ENCODE assay signal across 8 mouse cellular contexts in genomic region chr10:81140005-81140404, GRCm38 (mm10). TPM values are rescaled to one million over a fixed set of nuclear protein-coding genes. Genes with fewer than 3 reads are reported as not detected.
A peak's percentile ranks its signal among the peaks of the same experiment; 100 is the strongest.
DNase-seq lines count a peak whose midpoint lies in the region; ATAC-seq and TF ChIP-seq lines count a peak whose summit lies in the region.

No protein-coding gene starts in this region.

- peaks cover 16% of the 10 kb centered on the region for H3K36me3 ChIP-seq in midbrain, embryonic 11.5 days (ENCODE audit: control insufficient read depth, insufficient read depth, low read length)
- H3K36me3 ChIP-seq in midbrain, embryonic 16.5 days (ENCODE audit: control insufficient read depth, insufficient read depth, low read length) = peaks cover 13% of the 10 kb centered on the region
- peaks cover 17% of the 10 kb centered on the region for H3K36me3 ChIP-seq in intestine, embryonic 15.5 days
- H3K36me3 ChIP-seq in stomach, embryonic 14.5 days (ENCODE audit: control insufficient read depth, insufficient read depth, low read length) = peaks cover 16% of the 10 kb centered on the region
- H3K36me3 ChIP-seq in thymus, adult 2 months (ENCODE audit: control insufficient read depth, insufficient read depth, low read length) = peaks cover 13% of the 10 kb centered on the region

- H3K4me1 ChIP-seq in midbrain, embryonic 11.5 days (ENCODE audit: control insufficient read depth, insufficient read depth, low read length) = peaks cover 42% of the 10 kb centered on the region
- H3K4me1 ChIP-seq in midbrain, embryonic 16.5 days (ENCODE audit: control insufficient read depth, insufficient read depth, low read length) = peaks cover 39% of the 10 kb centered on the region
- H3K4me1 ChIP-seq in intestine, embryonic 15.5 days (replicated peaks) = peaks cover 52% of the 10 kb centered on the region
- peaks cover 47% of the 10 kb centered on the region for H3K4me1 ChIP-seq in stomach, embryonic 14.5 days (ENCODE audit: control insufficient read depth, insufficient read depth, low read length)
- H3K4me1 ChIP-seq in thymus, adult 2 months (replicated peaks; ENCODE audit: control insufficient read depth, insufficient read depth, low read length) = peaks cover 41% of the 10 kb centered on the region

- ATAC-seq in cerebellum, adult (ENCODE audit: insufficient number of reproducible peaks, low FRiP score, low TSS enrichment) = no peak
- no peak for ATAC-seq in midbrain, embryonic 11.5 days (ENCODE audit: low FRiP score)
- no peak for ATAC-seq in midbrain, embryonic 16.5 days
- ATAC-seq in intestine, embryonic 15.5 days = no peak
- no peak for ATAC-seq in stomach, embryonic 14.5 days (ENCODE audit: insufficient number of reproducible peaks, insufficient read depth, low FRiP score, low read depth)

- TF ChIP-seq CTCF in thymus, adult 2 months (IDR thresholded peaks at IDR 0.05; ENCODE audit: borderline replicate concordance, control insufficient read depth, extremely low read depth, insufficient read depth, low read length, poor library complexity) = no peak

- H3K9me3 ChIP-seq in midbrain, embryonic 11.5 days (ENCODE audit: control insufficient read depth, low read length) = no peaks in the 10 kb centered on the region
- no peaks in the 10 kb centered on the region for H3K9me3 ChIP-seq in midbrain, embryonic 16.5 days (replicated peaks; ENCODE audit: control insufficient read depth, low read length, poor library complexity, severe bottlenecking)
- no peaks in the 10 kb centered on the region for H3K9me3 ChIP-seq in intestine, embryonic 15.5 days
- H3K9me3 ChIP-seq in stomach, embryonic 14.5 days (ENCODE audit: control insufficient read depth, low read depth, low read length) = no peaks in the 10 kb centered on the region

- H3K27ac ChIP-seq in midbrain, embryonic 11.5 days (ENCODE audit: low read depth, low read length) = no peak overlapping the region
- no peak overlapping the region for H3K27ac ChIP-seq in midbrain, embryonic 16.5 days (ENCODE audit: low read length)
- peak overlapping the region; percentile 81 for H3K27ac ChIP-seq in intestine, embryonic 15.5 days
- H3K27ac ChIP-seq in stomach, embryonic 14.5 days (ENCODE audit: low read length) = peak overlapping the region; percentile 56
- no peak overlapping the region for H3K27ac ChIP-seq in thymus, adult 2 months (ENCODE audit: control insufficient read depth, insufficient read depth, low read length)

- 61% methylated on average over 8 of the region's 8 CpGs for WGBS in midbrain, embryonic 11.5 days
- WGBS in midbrain, embryonic 16.5 days = 61% methylated on average over 8 of the region's 8 CpGs
- WGBS in intestine, embryonic 15.5 days = 44% methylated on average over 8 of the region's 8 CpGs
- 43% methylated on average over 8 of the region's 8 CpGs for WGBS in stomach, embryonic 14.5 days
- 60% methylated on average over 8 of the region's 8 CpGs for WGBS in thymus, adult 2 months

- DNase-seq in cerebellum, adult 11 months = peak; percentile 57
- no peak for DNase-seq in midbrain, embryonic 11.5 days (ENCODE audit: low spot score, missing footprints)
- no peak for DNase-seq in urinary bladder, postnatal 36 days (ENCODE audit: low spot score in 2 of 2)
- DNase-seq in thymus, adult 2 months = no peak

- no peak overlapping the region; the same call in 1 of the 2 replicates for H3K4me2 ChIP-seq in midbrain, embryonic 11.5 days
- no peak overlapping the region; the same call in 1 of the 2 replicates for H3K4me2 ChIP-seq in midbrain, embryonic 16.5 days (ENCODE audit: low read length)
- peak overlapping the region; percentile 86 for H3K4me2 ChIP-seq in intestine, embryonic 15.5 days (replicated peaks)
- H3K4me2 ChIP-seq in stomach, embryonic 14.5 days (replicated peaks; ENCODE audit: low read depth, low read length) = peak overlapping the region; percentile 93

- no peak for TF ChIP-seq POLR2A in thymus, adult 2 months (IDR thresholded peaks at IDR 0.05; ENCODE audit: control insufficient read depth, extremely low read depth, insufficient read depth, low read length, poor library complexity)

- H3K27me3 ChIP-seq in midbrain, embryonic 11.5 days (ENCODE audit: control insufficient read depth, insufficient read depth, low read length) = peaks cover 11% of the 10 kb centered on the region
- peaks cover 7% of the 10 kb centered on the region for H3K27me3 ChIP-seq in midbrain, embryonic 16.5 days (ENCODE audit: control insufficient read depth, insufficient read depth, low read depth, low read length)
- H3K27me3 ChIP-seq in intestine, embryonic 15.5 days (replicated peaks) = no peaks in the 10 kb centered on the region
- no peaks in the 10 kb centered on the region for H3K27me3 ChIP-seq in stomach, embryonic 14.5 days (ENCODE audit: control insufficient read depth, insufficient read depth, low read length)
- H3K27me3 ChIP-seq in thymus, adult 2 months (ENCODE audit: control insufficient read depth, insufficient read depth, low read length) = no peaks in the 10 kb centered on the region

- no peak overlapping the region for H3K4me3 ChIP-seq in midbrain, embryonic 11.5 days (ENCODE audit: low read depth, low read length)
- H3K4me3 ChIP-seq in midbrain, embryonic 16.5 days (ENCODE audit: low read depth, low read length) = no peak overlapping the region
- H3K4me3 ChIP-seq in intestine, embryonic 15.5 days (replicated peaks) = peak overlapping the region; percentile 67
- peak overlapping the region; percentile 94; the same call in 1 of the 2 replicates for H3K4me3 ChIP-seq in stomach, embryonic 14.5 days (ENCODE audit: low read depth, low read length)
- no peak overlapping the region for H3K4me3 ChIP-seq in thymus, adult 2 months (ENCODE audit: control insufficient read depth, insufficient read depth, low read length)

- H3K9ac ChIP-seq in midbrain, embryonic 11.5 days (ENCODE audit: low read length) = peak overlapping the region; percentile 25; the same call in 1 of the 2 replicates
- no peak overlapping the region; the same call in 1 of the 2 replicates for H3K9ac ChIP-seq in midbrain, embryonic 16.5 days (ENCODE audit: low read depth, low read length)
- H3K9ac ChIP-seq in intestine, embryonic 15.5 days = peak overlapping the region; percentile 90
- H3K9ac ChIP-seq in stomach, embryonic 14.5 days (replicated peaks; ENCODE audit: low read depth, low read length) = no peak overlapping the region; the same call in 1 of the 2 replicates

RNA-seq across cellular contexts. Expression of gene Zbtb7a, which starts 5.0 kb away (rescaled TPM):
- polyA plus RNA-seq in midbrain, embryonic 11.5 days (2014; fragmentation: Nextera tagmentation; extraction: Ambion mirVana) = 5.3 and 5.6 TPM in 2 replicates
- polyA plus RNA-seq in midbrain, embryonic 16.5 days (2015; fragmentation: Nextera tagmentation; extraction: Ambion mirVana) = 11.3 and 12.6 TPM in 2 replicates
- 52.5 and 53.0 TPM in 2 replicates for polyA plus RNA-seq in intestine, embryonic 15.5 days (2015; fragmentation: Nextera tagmentation; extraction: Ambion mirVana)
- polyA plus RNA-seq in stomach, embryonic 14.5 days (2014; fragmentation: Nextera tagmentation; extraction: Ambion mirVana) = 25.5 and 27.4 TPM in 2 replicates
- polyA plus RNA-seq in thymus, adult 2 months (2012; rRNA removed) = 66.0 and 87.5 TPM in 2 replicates

RNA-seq across cellular contexts. Expression of gene Pias4, which starts 27.7 kb away (rescaled TPM):
- polyA plus RNA-seq in midbrain, embryonic 11.5 days (2014; fragmentation: Nextera tagmentation; extraction: Ambion mirVana) = 42.1 and 46.5 TPM in 2 replicates
- 49.7 and 52.2 TPM in 2 replicates for polyA plus RNA-seq in midbrain, embryonic 16.5 days (2015; fragmentation: Nextera tagmentation; extraction: Ambion mirVana)
- 47.2 and 58.4 TPM in 2 replicates for polyA plus RNA-seq in intestine, embryonic 15.5 days (2015; fragmentation: Nextera tagmentation; extraction: Ambion mirVana)
- 32.7 and 40.9 TPM in 2 replicates for polyA plus RNA-seq in stomach, embryonic 14.5 days (2014; fragmentation: Nextera tagmentation; extraction: Ambion mirVana)
- 67.6 and 72.9 TPM in 2 replicates for polyA plus RNA-seq in thymus, adult 2 months (2012; rRNA removed)

RNA-seq across cellular contexts. Expression of gene Map2k2, which starts 34.3 kb away (rescaled TPM):
- polyA plus RNA-seq in midbrain, embryonic 11.5 days (2014; fragmentation: Nextera tagmentation; extraction: Ambion mirVana) = 189 and 210 TPM in 2 replicates
- 227 and 233 TPM in 2 replicates for polyA plus RNA-seq in midbrain, embryonic 16.5 days (2015; fragmentation: Nextera tagmentation; extraction: Ambion mirVana)
- 190 and 208 TPM in 2 replicates for polyA plus RNA-seq in intestine, embryonic 15.5 days (2015; fragmentation: Nextera tagmentation; extraction: Ambion mirVana)
- 164 and 167 TPM in 2 replicates for polyA plus RNA-seq in stomach, embryonic 14.5 days (2014; fragmentation: Nextera tagmentation; extraction: Ambion mirVana)
- 214 and 285 TPM in 2 replicates for polyA plus RNA-seq in thymus, adult 2 months (2012; rRNA removed)

RNA-seq across cellular contexts. Expression of gene Eef2, which starts 36.4 kb away (rescaled TPM):
- 398 and 422 TPM in 2 replicates for polyA plus RNA-seq in midbrain, embryonic 11.5 days (2014; fragmentation: Nextera tagmentation; extraction: Ambion mirVana)
- 535 and 543 TPM in 2 replicates for polyA plus RNA-seq in midbrain, embryonic 16.5 days (2015; fragmentation: Nextera tagmentation; extraction: Ambion mirVana)
- polyA plus RNA-seq in intestine, embryonic 15.5 days (2015; fragmentation: Nextera tagmentation; extraction: Ambion mirVana) = 515 and 540 TPM in 2 replicates
- 416 and 434 TPM in 2 replicates for polyA plus RNA-seq in stomach, embryonic 14.5 days (2014; fragmentation: Nextera tagmentation; extraction: Ambion mirVana)
- polyA plus RNA-seq in thymus, adult 2 months (2012; rRNA removed) = 2,100 and 2,369 TPM in 2 replicates

RNA-seq across cellular contexts. Expression of gene Creb3l3, which starts 41.3 kb away (rescaled TPM):
- 0.08 and 0.34 TPM in 2 replicates for polyA plus RNA-seq in midbrain, embryonic 11.5 days (2014; fragmentation: Nextera tagmentation; extraction: Ambion mirVana)
- polyA plus RNA-seq in midbrain, embryonic 16.5 days (2015; fragmentation: Nextera tagmentation; extraction: Ambion mirVana) = 0.24 and 0.33 TPM in 2 replicates
- 48.2 and 57.8 TPM in 2 replicates for polyA plus RNA-seq in intestine, embryonic 15.5 days (2015; fragmentation: Nextera tagmentation; extraction: Ambion mirVana)
- 0.22 and 0.56 TPM in 2 replicates for polyA plus RNA-seq in stomach, embryonic 14.5 days (2014; fragmentation: Nextera tagmentation; extraction: Ambion mirVana)
- 0.39 and 1.0 TPM in 2 replicates for polyA plus RNA-seq in thymus, adult 2 months (2012; rRNA removed)

Comparison
In these comparisons a context has a peak if more than half of its experiments do, and no peak if none do; other contexts are left out.
1. H3K9ac ChIP-seq: peak in midbrain, embryonic 11.5 days (single experiment) and intestine, embryonic 15.5 days (single experiment); none in midbrain, embryonic 16.5 days (single experiment) and stomach, embryonic 14.5 days (single experiment).
2. H3K27ac ChIP-seq: peak in intestine, embryonic 15.5 days (single experiment) and stomach, embryonic 14.5 days (single experiment); none in midbrain, embryonic 11.5 days (single experiment), midbrain, embryonic 16.5 days (single experiment) and thymus, adult 2 months (single experiment).
3. H3K4me2 ChIP-seq: peak in intestine, embryonic 15.5 days (single experiment) and stomach, embryonic 14.5 days (single experiment); none in midbrain, embryonic 11.5 days (single experiment) and midbrain, embryonic 16.5 days (single experiment).
4. H3K4me3 ChIP-seq: peak in intestine, embryonic 15.5 days (single experiment) and stomach, embryonic 14.5 days (single experiment); none in midbrain, embryonic 11.5 days (single experiment), midbrain, embryonic 16.5 days (single experiment) and thymus, adult 2 months (single experiment).